Mouse (Mus musculus) stomach, postnatal 0 days (tissue): ENCODE measurements at regions not wholly inside any gene's neighbourhood (a gene's known extent, or its start where the extent isn't known, plus 50 kb on each side); places are given as distances from the start of the nearest gene placed in this dataset.

Experiments used
- CTCF ChIP-seq: IDR thresholded peaks from 2 replicates; pipeline ENCODE4 v1.5.1; 2016; ENCODE audit warnings: antibody characterized with exemption, low read depth, mild to moderate bottlenecking, moderate library complexity
- EP300 ChIP-seq: optimal IDR thresholded peaks from 2 replicates; pipeline ENCODE3; 2016; ENCODE audit warnings: antibody characterized with exemption

- TF ChIP-seq CTCF = peak; percentile 37; the same call in 1 of the 2 replicates
- TF ChIP-seq EP300 = no peak
Measured at GRCm38 (mm10) chr5:75880088-75880684, 98.1 kb downstream of the Kdr start.
